Mouse (Mus musculus): ENCODE results near the gene Nosip. TPM values are rescaled to one million over a fixed set of nuclear protein-coding genes. Genes with fewer than 3 reads are reported as not detected.

Nosip gene
- polyA plus RNA-seq, 2 experiments = 23.1 to 26.4 TPM

DNA sequence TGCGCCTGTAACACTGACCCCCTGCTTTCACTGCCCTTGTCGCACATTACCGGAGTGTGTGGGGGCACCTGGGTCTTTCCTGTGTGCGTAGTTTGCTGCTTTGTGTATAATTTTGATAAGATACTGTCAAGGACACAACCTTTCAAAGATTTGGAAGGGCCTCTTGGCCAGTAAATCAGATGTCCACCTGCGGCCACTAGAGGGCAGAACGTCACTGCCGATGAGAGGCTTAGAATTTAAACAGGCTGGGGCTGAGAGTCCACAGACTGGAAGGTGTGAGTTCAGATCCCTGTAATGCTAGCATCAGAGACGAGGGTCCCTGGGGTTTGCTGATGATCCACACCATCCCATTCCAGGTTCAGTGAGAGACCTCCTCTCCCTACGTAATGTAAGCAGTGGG lies 16.3 kb downstream of the Nosip start:
- 20% methylated on average over 9 of the region's 9 CpGs for WGBS (ENCODE audit: insufficient replicate concordance)
- H3K27ac ChIP-seq = no peak overlapping the region
- H3K9me3 ChIP-seq (ENCODE audit: control insufficient read depth, low read length) = no peaks in the 10 kb centered on the region
- DNase-seq (ENCODE audit: low read depth in 3 of 3, low spot score in 3 of 3) (peak in 1 of 3 experiments; percentile 56), ATAC-seq (ENCODE audit: insufficient read depth) (0 out of 2 replicates have a peak, but pooled peaks have one; percentile 7)
- H3K27me3 ChIP-seq (ENCODE audit: control insufficient read depth, insufficient read depth, low read length) = no peaks in the 10 kb centered on the region
- peaks cover 3 to 12% of the 10 kb centered on the region in 2 experiments; a peak in 3 of 4 replicates for H3K4me1 ChIP-seq (replicated peaks; ENCODE audit: control insufficient read depth in 2 of 2, insufficient read depth in 2 of 2, low read length in 1 of 2)
- TF ChIP-seq CTCF (IDR thresholded peaks at IDR 0.05; ENCODE audit: low read depth) (peak; percentile 94), EP300 (IDR thresholded peaks at IDR 0.05; ENCODE audit: low read depth) (no peak)
- H3K4me2 ChIP-seq (ENCODE audit: low read depth) = no peak overlapping the region
- no peak overlapping the region for H3K9ac ChIP-seq (replicated peaks)
- H3K4me3 ChIP-seq (ENCODE audit: insufficient read depth in 1 of 2, low read depth in 2 of 2, low read length in 2 of 2) = no peak overlapping the region
- H3K36me3 ChIP-seq (replicated peaks; ENCODE audit: control insufficient read depth, insufficient read depth, low read depth) = peaks cover 7% of the 10 kb centered on the region; the same call in 1 of the 2 replicates

DNA sequence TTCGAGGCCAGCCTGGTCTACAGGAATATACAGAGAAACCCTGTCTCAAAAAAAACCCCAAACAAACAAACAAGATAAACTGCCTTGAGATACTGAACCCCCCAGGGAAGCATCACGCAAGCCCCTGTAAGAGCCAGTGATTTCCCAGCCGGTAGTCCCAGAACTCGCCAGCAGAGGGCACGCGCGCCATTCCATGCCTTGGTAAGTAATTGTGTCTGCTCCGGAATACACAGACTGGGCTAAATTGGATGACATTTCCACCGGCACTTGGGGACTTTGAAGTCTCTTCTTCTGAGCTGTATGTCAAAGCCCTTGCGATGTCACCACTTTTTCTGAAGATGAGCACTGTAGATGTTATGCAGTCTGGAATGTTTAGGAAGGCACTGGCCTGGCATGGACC lies 17.6 kb downstream of the Nosip start:
- WGBS (ENCODE audit: insufficient replicate concordance) = 1% methylated on average over 10 of the region's 10 CpGs

DNA sequence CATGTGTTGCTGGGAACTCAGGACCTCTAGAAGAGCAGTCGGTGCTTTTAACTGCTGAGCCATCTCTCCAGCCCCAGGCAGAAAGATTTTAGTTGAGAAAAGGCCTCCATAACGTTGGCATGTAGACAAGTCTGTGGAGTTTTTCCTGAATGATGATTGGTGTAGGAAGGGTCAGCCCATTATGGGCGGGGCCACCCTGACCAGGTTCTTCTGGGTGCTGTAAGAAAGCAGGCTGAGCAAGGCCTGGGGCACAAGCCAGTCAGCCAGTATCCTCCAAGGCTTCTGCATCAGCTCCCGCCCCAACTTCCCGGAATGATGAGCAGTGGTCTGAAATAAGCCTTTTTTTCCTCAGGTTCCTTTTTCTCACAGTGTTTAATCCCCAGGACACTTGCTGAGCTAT lies 18.8 kb downstream of the Nosip start:
- ATAC-seq (ENCODE audit: insufficient read depth) = no peak
- no peaks in the 10 kb centered on the region for H3K9me3 ChIP-seq (ENCODE audit: control insufficient read depth, low read length)
- no peak overlapping the region for H3K9ac ChIP-seq (replicated peaks)
- H3K27me3 ChIP-seq (ENCODE audit: control insufficient read depth, insufficient read depth, low read length) = no peaks in the 10 kb centered on the region
- H3K36me3 ChIP-seq (replicated peaks; ENCODE audit: control insufficient read depth, insufficient read depth, low read depth) = peaks cover 7% of the 10 kb centered on the region; the same call in 1 of the 2 replicates
- no peak overlapping the region for H3K4me2 ChIP-seq (ENCODE audit: low read depth)
- peaks cover 3 to 10% of the 10 kb centered on the region in 2 experiments; a peak in 3 of 4 replicates for H3K4me1 ChIP-seq (replicated peaks; ENCODE audit: control insufficient read depth in 2 of 2, insufficient read depth in 2 of 2, low read length in 1 of 2)
- 52% methylated on average over 5 of the region's 5 CpGs for WGBS (ENCODE audit: insufficient replicate concordance)
- DNase-seq (ENCODE audit: low read depth in 3 of 3, low spot score in 3 of 3) = no peak
- TF ChIP-seq EP300 (IDR thresholded peaks at IDR 0.05; ENCODE audit: low read depth) = no peak
- no peak for TF ChIP-seq CTCF (IDR thresholded peaks at IDR 0.05; ENCODE audit: low read depth)
- no peak overlapping the region for H3K4me3 ChIP-seq (ENCODE audit: insufficient read depth in 1 of 2, low read depth in 2 of 2, low read length in 2 of 2)
- H3K27ac ChIP-seq = no peak overlapping the region

More for the DNA sequence above, 17.6 kb downstream of the Nosip start:
- TF ChIP-seq EP300 (IDR thresholded peaks at IDR 0.05; ENCODE audit: low read depth) (no peak), CTCF (IDR thresholded peaks at IDR 0.05; ENCODE audit: low read depth) (peak; percentile 97)
- DNase-seq (ENCODE audit: low read depth in 3 of 3, low spot score in 3 of 3) = peak; percentile 56 to 74 (median 66)
- Histone ChIP-seq H3K27ac (no peak overlapping the region), H3K4me1 (replicated peaks; ENCODE audit: control insufficient read depth in 2 of 2, insufficient read depth in 2 of 2, low read length in 1 of 2) (peaks cover 3 to 12% of the 10 kb centered on the region in 2 experiments; a peak in 3 of 4 replicates), H3K9ac (replicated peaks) (no peak overlapping the region), H3K4me3 (ENCODE audit: insufficient read depth in 1 of 2, low read depth in 2 of 2, low read length in 2 of 2) (no peak overlapping the region), H3K36me3 (replicated peaks; ENCODE audit: control insufficient read depth, insufficient read depth, low read depth) (peaks cover 7% of the 10 kb centered on the region; the same call in 1 of the 2 replicates), H3K9me3 (ENCODE audit: control insufficient read depth, low read length) (no peaks in the 10 kb centered on the region), H3K4me2 (ENCODE audit: low read depth) (no peak overlapping the region), H3K27me3 (ENCODE audit: control insufficient read depth, insufficient read depth, low read length) (no peaks in the 10 kb centered on the region)
- ATAC-seq (ENCODE audit: insufficient read depth) = no peak

DNA sequence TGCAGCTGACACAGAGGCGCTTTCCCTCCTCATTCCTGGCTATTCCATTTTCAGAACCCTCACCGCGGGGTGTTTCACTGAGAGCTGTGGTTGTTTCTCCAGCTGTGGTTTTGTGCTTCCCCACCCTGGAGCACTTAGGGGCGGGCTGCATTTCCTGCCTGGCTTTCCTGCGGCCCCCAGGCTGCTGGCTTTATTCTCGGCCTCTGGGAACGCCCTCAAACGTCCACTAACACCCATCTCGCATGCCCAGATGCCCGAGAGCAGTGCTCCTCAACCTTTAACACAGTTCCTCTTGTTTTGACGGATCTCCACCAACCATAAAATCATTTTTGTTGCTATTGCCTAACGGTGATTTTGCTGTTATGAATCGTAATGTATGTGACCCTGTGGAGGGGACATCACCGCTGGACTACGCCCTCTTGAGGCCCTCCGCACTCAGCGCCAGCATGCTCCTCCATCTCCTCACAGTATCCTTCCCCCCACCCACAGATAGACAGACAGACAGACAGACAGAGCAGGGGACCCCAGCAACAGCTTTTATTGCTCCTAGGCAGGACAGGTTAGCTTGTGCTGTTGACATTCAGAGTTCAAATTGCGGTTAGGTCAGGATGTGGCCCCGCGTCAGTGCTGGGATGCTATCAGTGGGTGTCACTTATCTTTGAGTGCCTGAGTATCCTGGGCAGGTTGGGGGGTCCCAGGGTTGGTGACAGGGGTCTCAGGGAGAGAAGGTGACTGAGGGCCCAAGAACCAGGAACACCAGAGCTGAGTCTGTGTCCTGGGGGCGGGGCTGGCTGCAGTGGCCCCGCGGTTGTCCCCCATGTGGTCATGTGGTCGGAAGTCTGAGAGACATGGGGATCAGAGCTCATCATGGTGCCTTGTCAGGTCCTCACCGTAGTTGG lies 20.4 kb downstream of the Nosip start:
- H3K9ac ChIP-seq (replicated peaks) = peak overlapping the region; percentile 5
- H3K4me1 ChIP-seq (replicated peaks; ENCODE audit: control insufficient read depth in 2 of 2, insufficient read depth in 2 of 2, low read length in 1 of 2) = peaks cover 3 to 10% of the 10 kb centered on the region in 2 experiments; a peak in 3 of 4 replicates
- peaks cover 2% of the 10 kb centered on the region; the same call in 1 of the 2 replicates for H3K36me3 ChIP-seq (replicated peaks; ENCODE audit: control insufficient read depth, insufficient read depth, low read depth)
- DNase-seq (ENCODE audit: low read depth in 3 of 3, low spot score in 3 of 3) (no peak), ATAC-seq (ENCODE audit: insufficient read depth) (no peak; the same call in 1 of the 2 replicates)
- H3K9me3 ChIP-seq (ENCODE audit: control insufficient read depth, low read length) = no peaks in the 10 kb centered on the region
- H3K27ac ChIP-seq = no peak overlapping the region
- no peaks in the 10 kb centered on the region for H3K27me3 ChIP-seq (ENCODE audit: control insufficient read depth, insufficient read depth, low read length)
- H3K4me3 ChIP-seq (ENCODE audit: insufficient read depth in 1 of 2, low read depth in 2 of 2, low read length in 2 of 2) = peak overlapping the region; percentile 13 to 23; a peak in 3 of 4 replicates
- TF ChIP-seq CTCF (IDR thresholded peaks at IDR 0.05; ENCODE audit: low read depth) = peak; percentile 46; the same call in 1 of the 2 replicates
- TF ChIP-seq EP300 (IDR thresholded peaks at IDR 0.05; ENCODE audit: low read depth) = no peak
- H3K4me2 ChIP-seq (ENCODE audit: low read depth) = peak overlapping the region; percentile 51
- WGBS (ENCODE audit: insufficient replicate concordance) = 11% methylated on average over 25 of the region's 25 CpGs

Measured in liver, embryonic 14.5 days (tissue).